Mouse (Mus musculus) limb, embryonic 14.5 days (tissue): Measurements from ENCODE around the gene Srpk1. TPM values are rescaled to one million over a fixed set of nuclear protein-coding genes. Genes with fewer than 3 reads are reported as not detected.

Experiments used
- ATAC-seq: fragments of 200-750 bp; cut with Nextera tagmentation; 2 replicates; pipeline ENCODE4 v1.8.0; 2017; ENCODE audit warnings: low read depth, moderate number of reproducible peaks, moderate TSS enrichment; ENCODE audit not compliant: low FRiP score
- DNase-seq: peaks from one replicate; pipeline ENCODE4 v3.0.0-alpha.2; 2015; ENCODE audit warnings: low spot score
- H3K27ac ChIP-seq: fragments of 300-500 bp; sonication (generic); replicated peaks from 2 replicates; pipeline ENCODE4 v1.5.1; 2014; ENCODE audit warnings: low read depth, mild to moderate bottlenecking, low read length, moderate library complexity, mixed read lengths
- H3K27me3 ChIP-seq: fragments of 300-500 bp; sonication (generic); 2 replicates; pipeline ENCODE4 v1.6.1; 2014; ENCODE audit warnings: low read length, mixed read lengths; ENCODE audit not compliant: control insufficient read depth, insufficient read depth
- H3K36me3 ChIP-seq: fragments of 300-500 bp; sonication (generic); 2 replicates; pipeline ENCODE4 v1.6.1; 2014; ENCODE audit warnings: mild to moderate bottlenecking, low read length, moderate library complexity, mixed read lengths; ENCODE audit not compliant: control insufficient read depth, insufficient read depth
- H3K4me1 ChIP-seq: fragments of 300-500 bp; sonication (generic); 2 replicates; pipeline ENCODE4 v1.6.1; 2014; ENCODE audit warnings: antibody characterized with exemption, low read length, mixed read lengths; ENCODE audit not compliant: control insufficient read depth, insufficient read depth
- H3K4me2 ChIP-seq: fragments of 300-500 bp; sonication (generic); replicated peaks from 2 replicates; pipeline ENCODE4 v1.6.1; 2014; ENCODE audit warnings: low read depth, mild to moderate bottlenecking, low read length, moderate library complexity; ENCODE audit not compliant: severe bottlenecking
- H3K4me3 ChIP-seq: fragments of 300-500 bp; sonication (generic); replicated peaks from 2 replicates; pipeline ENCODE4 v1.5.1; 2014; ENCODE audit warnings: low read length
- H3K9ac ChIP-seq: fragments of 300-500 bp; sonication (generic); 2 replicates; pipeline ENCODE4 v1.6.1; 2014; ENCODE audit warnings: mild to moderate bottlenecking, low read depth, low read length, moderate library complexity; ENCODE audit not compliant: severe bottlenecking
- H3K9me3 ChIP-seq: fragments of 300-500 bp; sonication (generic); 2 replicates; pipeline ENCODE4 v1.6.1; 2016; ENCODE audit warnings: low read length; ENCODE audit not compliant: control insufficient read depth
- POLR2A ChIP-seq: fragments of 200-500 bp; IDR thresholded peaks from 2 replicates; pipeline ENCODE4 v1.8.0; 2012; ENCODE audit warnings: inconsistent platforms, mild to moderate bottlenecking, moderate library complexity, borderline replicate concordance; ENCODE audit not compliant: insufficient read depth, insufficient read length; ENCODE audit errors: extremely low read depth
- WGBS: fragments of 180-500 bp; shearing (Covaris S2); extraction: QIAGEN DNeasy Blood & Tissue Kit; methylation state at CpG from one replicate; pipeline ENCODE4 v1.1.7; 2014; 5-methylcytosine and 5-hydroxymethylcytosine counted together
- microRNA-seq: library from miRNA; unstranded; fragments of <30 nt; microRNA quantifications from one replicate; pipeline ENCODE4, GENCODE M21; 2016
- polyA plus RNA-seq, 2 experiments: library from polyadenylated mRNA; depleted of rRNA in 1 of 2; stranded (reverse) in 1 of 2; unstranded in 1 of 2; fragments of >200 nt; fragmentation: Nextera tagmentation in 1 of 2; extraction: Ambion mirVana in 1 of 2; gene quantifications; 2 replicates each; pipeline versions ENCODE4 v1.2.1 to v1.2.3; 2012 to 2014

Gene Srpk1
- polyA plus RNA-seq, 2 experiments, result 59.8 to 101 TPM

DNA sequence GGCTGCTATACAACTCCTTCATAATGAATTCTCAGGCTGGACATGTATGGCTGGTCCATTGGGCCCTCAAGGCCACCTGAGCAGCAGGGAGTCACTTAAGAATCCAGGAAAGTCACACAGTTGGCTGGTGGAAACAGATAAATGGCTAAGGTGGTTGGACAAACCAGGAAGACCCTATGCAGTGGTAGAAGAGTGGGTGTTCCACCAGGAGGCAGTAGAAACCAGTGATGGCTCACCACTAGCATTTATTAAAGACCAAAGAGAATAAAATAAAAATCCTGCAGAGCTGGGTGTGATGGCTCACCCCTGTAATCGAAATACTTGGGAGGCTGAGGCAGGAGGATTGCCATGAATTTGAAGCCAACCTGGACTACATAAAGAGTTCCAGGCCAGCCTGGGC, 75.6 kb downstream of the Srpk1 start:
- Histone ChIP-seq H3K36me3 (no peaks in the 10 kb centered on the region), H3K4me1 (no peaks in the 10 kb centered on the region), H3K4me3 (no peak overlapping the region), H3K27me3 (no peaks in the 10 kb centered on the region), H3K4me2 (no peak overlapping the region), H3K27ac (no peak overlapping the region), H3K9me3 (no peaks in the 10 kb centered on the region), H3K9ac (no peak overlapping the region)
- ATAC-seq (no peak), DNase-seq (no peak)
- no peak for TF ChIP-seq POLR2A
- 76% methylated on average over 1 of the region's 1 CpGs for WGBS

DNA sequence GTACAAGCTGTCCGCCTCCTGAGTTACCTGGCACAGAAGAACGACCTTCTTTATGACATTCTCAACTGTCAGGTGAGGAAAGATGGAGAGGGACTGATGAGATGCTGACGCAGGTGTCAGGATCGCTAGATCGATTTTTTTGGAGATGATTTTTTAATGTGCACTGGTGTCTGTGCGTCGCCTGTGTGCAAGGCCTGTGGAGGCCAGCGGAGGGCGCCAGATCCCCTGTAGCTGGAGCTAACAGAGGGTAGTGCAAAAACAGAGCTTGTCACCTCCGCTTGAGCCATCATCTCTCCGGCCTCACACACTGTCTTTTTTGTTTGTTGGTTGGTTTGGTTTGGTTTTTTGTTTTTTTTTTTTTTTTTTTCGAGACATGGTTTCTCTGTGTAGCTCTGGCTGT, 84.6 kb downstream of the Srpk1 start:
- Histone ChIP-seq H3K27ac (no peak overlapping the region), H3K4me3 (no peak overlapping the region), H3K36me3 (no peaks in the 10 kb centered on the region), H3K9ac (no peak overlapping the region), H3K9me3 (no peaks in the 10 kb centered on the region), H3K27me3 (no peaks in the 10 kb centered on the region), H3K4me1 (no peaks in the 10 kb centered on the region), H3K4me2 (no peak overlapping the region)
- ATAC-seq (no peak), DNase-seq (no peak)
- 38% methylated on average over 12 of the region's 12 CpGs for WGBS
- no peak for TF ChIP-seq POLR2A

Small RNA genes lying within 50 kb of the gene (microRNA-seq; reads per million reads assigned to microRNA genes)
- not detected for gene Mir6969

Other genes with a start within 250 kb of the Srpk1 start
- 21.4 and 23.3 TPM in 2 replicates for gene Fkbp5, start 105.2 kb downstream of the Srpk1 start, polyA plus RNA-seq (2012; rRNA removed)
- gene Fkbp5, start 105.2 kb downstream of the Srpk1 start, polyA plus RNA-seq (2014; fragmentation: Nextera tagmentation; extraction: Ambion mirVana), result 8.7 and 9.2 TPM in 2 replicates
- 0.04 and 0.05 TPM in 2 replicates for gene Armc12, start 91.9 kb downstream of the Srpk1 start, polyA plus RNA-seq (2012; rRNA removed)
- not detected in 2 replicates for gene Armc12, start 91.9 kb downstream of the Srpk1 start, polyA plus RNA-seq (2014; fragmentation: Nextera tagmentation; extraction: Ambion mirVana)
- gene Clpsl2, start 73.3 kb downstream of the Srpk1 start, polyA plus RNA-seq (2012; rRNA removed), result 0.18 TPM in 1 of 2 replicates, not detected in the other
- not detected in 2 replicates for gene Clpsl2, start 73.3 kb downstream of the Srpk1 start, polyA plus RNA-seq (2014; fragmentation: Nextera tagmentation; extraction: Ambion mirVana)
- 0.15 and 0.59 TPM in 2 replicates for gene Clps, start 61.9 kb downstream of the Srpk1 start, polyA plus RNA-seq (2012; rRNA removed)
- gene Clps, start 61.9 kb downstream of the Srpk1 start, polyA plus RNA-seq (2014; fragmentation: Nextera tagmentation; extraction: Ambion mirVana), result not detected in 2 replicates
- 0.05 TPM in 1 of 2 replicates, not detected in the other for gene Lhfpl5, start 47.1 kb downstream of the Srpk1 start, polyA plus RNA-seq (2012; rRNA removed)
- 0.17 and 0.53 TPM in 2 replicates for gene Lhfpl5, start 47.1 kb downstream of the Srpk1 start, polyA plus RNA-seq (2014; fragmentation: Nextera tagmentation; extraction: Ambion mirVana)
- 2.6 TPM in 2 replicates for gene Slc26a8, start 67.5 kb upstream of the Srpk1 start, polyA plus RNA-seq (2012; rRNA removed)
- 0.77 and 1.6 TPM in 2 replicates for gene Slc26a8, start 67.5 kb upstream of the Srpk1 start, polyA plus RNA-seq (2014; fragmentation: Nextera tagmentation; extraction: Ambion mirVana)
- 74.1 and 76.6 TPM in 2 replicates for gene Mapk14, start 68.6 kb upstream of the Srpk1 start, polyA plus RNA-seq (2012; rRNA removed)
- gene Mapk14, start 68.6 kb upstream of the Srpk1 start, polyA plus RNA-seq (2014; fragmentation: Nextera tagmentation; extraction: Ambion mirVana), result 53.8 and 58.0 TPM in 2 replicates
- gene AC170998.1, start 103.4 kb upstream of the Srpk1 start, polyA plus RNA-seq (2012; rRNA removed), result 0.26 and 0.54 TPM in 2 replicates
- 1.9 and 2.2 TPM in 2 replicates for gene AC170998.1, start 103.4 kb upstream of the Srpk1 start, polyA plus RNA-seq (2014; fragmentation: Nextera tagmentation; extraction: Ambion mirVana)
- gene Mapk13, start 146.6 kb upstream of the Srpk1 start, polyA plus RNA-seq (2012; rRNA removed), result 38.3 and 39.4 TPM in 2 replicates
- 47.4 and 55.6 TPM in 2 replicates for gene Mapk13, start 146.6 kb upstream of the Srpk1 start, polyA plus RNA-seq (2014; fragmentation: Nextera tagmentation; extraction: Ambion mirVana)
- 70.0 and 77.8 TPM in 2 replicates for gene Brpf3, start 178.4 kb upstream of the Srpk1 start, polyA plus RNA-seq (2012; rRNA removed)
- gene Brpf3, start 178.4 kb upstream of the Srpk1 start, polyA plus RNA-seq (2014; fragmentation: Nextera tagmentation; extraction: Ambion mirVana), result 11.0 and 12.9 TPM in 2 replicates
- 2.3 and 2.7 TPM in 2 replicates for gene Pnpla1, start 235.7 kb upstream of the Srpk1 start, polyA plus RNA-seq (2012; rRNA removed)
- 4.5 and 5.0 TPM in 2 replicates for gene Pnpla1, start 235.7 kb upstream of the Srpk1 start, polyA plus RNA-seq (2014; fragmentation: Nextera tagmentation; extraction: Ambion mirVana)